Mouse (Mus musculus): ENCODE measurements around the gene Klf14. TPM values are rescaled to one million over a fixed set of nuclear protein-coding genes. Genes with fewer than 3 reads are reported as not detected.
A peak's percentile ranks its signal among the peaks of the same experiment; 100 is the strongest.

The Klf14 gene
- polyA plus RNA-seq, 1 experiment from 2014 or later, result 1.3 TPM

DNA sequence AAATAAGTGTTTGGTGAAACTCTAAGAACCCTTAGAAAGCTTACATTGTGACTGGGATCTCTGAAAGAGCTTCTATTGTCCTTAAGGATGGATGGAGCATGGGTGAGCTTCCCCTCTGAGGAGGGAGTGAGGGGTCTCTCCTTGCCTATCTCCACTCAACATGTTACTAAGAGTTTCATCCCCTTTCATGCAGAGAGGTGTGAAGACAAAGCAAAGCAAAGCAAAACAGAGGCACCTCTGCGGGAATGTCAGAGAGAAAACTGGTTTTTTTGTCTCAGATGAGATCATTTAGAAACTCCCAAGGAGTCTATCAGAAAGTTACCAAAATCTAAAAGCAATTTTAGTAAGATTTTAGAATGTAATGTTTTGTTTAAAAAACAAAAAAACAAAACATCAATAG is 13.2 kb upstream of the Klf14 start:
- ATAC-seq (ENCODE audit: insufficient read depth) (no peak), DNase-seq (no peak)
- H3K4me3 ChIP-seq (ENCODE audit: low read depth, low read length), result no peak overlapping the region
- 65% methylated on average over 1 of the region's 1 CpGs for WGBS
- H3K4me2 ChIP-seq, result no peak overlapping the region
- H3K9me3 ChIP-seq (ENCODE audit: low read depth, low read length), result no peaks in the 10 kb centered on the region
- no peaks in the 10 kb centered on the region for H3K27me3 ChIP-seq (ENCODE audit: insufficient read depth, low read length)
- no peaks in the 10 kb centered on the region for H3K4me1 ChIP-seq (ENCODE audit: insufficient read depth)
- H3K9ac ChIP-seq, result no peak overlapping the region
- H3K36me3 ChIP-seq (ENCODE audit: insufficient read depth), result no peaks in the 10 kb centered on the region
- H3K27ac ChIP-seq (ENCODE audit: low read depth), result no peak overlapping the region
- no peak for TF ChIP-seq CTCF (IDR thresholded peaks at IDR 0.05; ENCODE audit: low read depth)

DNA sequence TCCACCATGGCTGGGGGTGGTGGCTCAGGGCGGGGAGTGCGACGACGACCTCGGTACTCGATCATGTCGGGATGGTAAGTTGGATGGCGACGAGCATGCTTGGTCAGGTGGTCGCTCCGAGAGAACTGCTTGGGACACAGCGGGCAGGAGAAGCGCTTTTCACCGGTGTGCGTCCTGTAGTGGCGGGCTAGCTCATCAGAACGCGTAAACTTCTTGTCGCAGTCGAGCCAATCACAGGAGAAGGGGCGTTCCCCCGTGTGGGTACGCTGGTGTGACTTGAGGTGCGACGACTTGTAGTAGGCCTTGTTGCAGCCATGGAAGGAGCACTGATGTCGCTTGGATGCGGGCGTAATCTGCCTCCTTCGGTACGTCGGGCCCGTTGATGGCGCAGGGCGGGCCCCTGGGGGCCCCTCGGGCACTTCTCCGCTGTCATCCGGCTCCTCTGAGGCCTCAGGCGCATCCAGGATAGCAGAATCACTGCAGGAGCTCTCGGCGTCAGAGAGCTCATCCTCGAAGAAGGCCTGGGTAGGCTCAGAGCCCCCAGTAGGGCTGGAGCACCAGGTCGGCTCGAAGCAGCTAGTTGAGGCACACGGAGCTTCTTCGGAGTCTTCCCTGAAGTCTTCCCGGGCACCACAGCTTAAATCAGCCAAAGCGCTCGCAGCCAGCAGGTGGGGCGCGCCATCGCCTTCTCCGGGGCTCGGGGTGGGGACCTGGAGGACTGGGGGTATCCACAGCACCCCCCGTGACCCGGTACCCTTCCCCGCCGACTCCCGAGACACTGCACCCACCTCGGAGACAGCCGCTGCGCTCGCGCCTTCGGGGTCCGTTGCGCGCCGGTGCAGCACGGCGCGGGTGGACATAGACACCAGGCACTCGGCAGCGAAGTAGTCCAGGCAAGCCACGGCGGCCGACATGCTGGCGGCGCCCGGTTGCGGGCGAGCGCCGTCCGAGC is 818 bp downstream of the Klf14 start:
- Histone ChIP-seq H3K4me1 (ENCODE audit: insufficient read depth) (no peaks in the 10 kb centered on the region), H3K9ac (peak overlapping the region; percentile 36; the same call in 1 of the 2 replicates), H3K27ac (ENCODE audit: low read depth) (no peak overlapping the region), H3K9me3 (ENCODE audit: low read depth, low read length) (peaks cover 31% of the 10 kb centered on the region), H3K27me3 (ENCODE audit: insufficient read depth, low read length) (peaks cover 47% of the 10 kb centered on the region), H3K4me3 (ENCODE audit: low read depth, low read length) (peak overlapping the region; percentile 55), H3K4me2 (peak overlapping the region; percentile 79), H3K36me3 (ENCODE audit: insufficient read depth) (no peaks in the 10 kb centered on the region)
- ATAC-seq (ENCODE audit: insufficient read depth), result 0 out of 2 replicates have a peak, but pooled peaks have one; percentile 21
- WGBS, result 5% methylated on average over 84 of the region's 84 CpGs
- DNase-seq, result peak; percentile 76
- no peak for TF ChIP-seq CTCF (IDR thresholded peaks at IDR 0.05; ENCODE audit: low read depth)

DNA sequence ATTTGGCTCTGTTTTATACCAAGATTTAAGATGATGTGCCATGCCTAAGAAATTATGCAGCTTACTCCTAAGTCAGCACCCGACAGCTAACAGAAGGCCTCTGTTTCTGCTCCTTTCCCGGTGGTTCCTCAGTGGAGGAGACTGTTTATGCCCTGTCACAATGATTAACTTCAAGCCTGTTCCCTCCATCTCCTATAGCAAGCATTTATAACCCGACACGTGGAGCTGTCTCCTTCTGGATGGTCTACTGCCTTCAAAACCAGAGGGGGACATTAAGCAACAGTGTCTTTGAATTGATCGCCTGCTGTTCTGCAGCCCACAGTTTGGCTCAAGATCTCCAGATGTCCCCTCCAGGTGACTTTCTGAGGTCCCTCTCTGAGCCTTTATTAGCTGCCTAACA is 19.6 kb downstream of the Klf14 start:
- H3K27me3 ChIP-seq (ENCODE audit: insufficient read depth, low read length), result no peaks in the 10 kb centered on the region
- 44% methylated on average over 5 of the region's 5 CpGs for WGBS
- H3K4me2 ChIP-seq, result no peak overlapping the region
- H3K4me3 ChIP-seq (ENCODE audit: low read depth, low read length), result no peak overlapping the region
- no peak overlapping the region for H3K9ac ChIP-seq
- H3K36me3 ChIP-seq (ENCODE audit: insufficient read depth), result no peaks in the 10 kb centered on the region
- no peak overlapping the region for H3K27ac ChIP-seq (ENCODE audit: low read depth)
- no peaks in the 10 kb centered on the region for H3K9me3 ChIP-seq (ENCODE audit: low read depth, low read length)
- ATAC-seq (ENCODE audit: insufficient read depth) (no peak), DNase-seq (no peak)
- TF ChIP-seq CTCF (IDR thresholded peaks at IDR 0.05; ENCODE audit: low read depth), result no peak
- no peaks in the 10 kb centered on the region for H3K4me1 ChIP-seq (ENCODE audit: insufficient read depth)

DNA sequence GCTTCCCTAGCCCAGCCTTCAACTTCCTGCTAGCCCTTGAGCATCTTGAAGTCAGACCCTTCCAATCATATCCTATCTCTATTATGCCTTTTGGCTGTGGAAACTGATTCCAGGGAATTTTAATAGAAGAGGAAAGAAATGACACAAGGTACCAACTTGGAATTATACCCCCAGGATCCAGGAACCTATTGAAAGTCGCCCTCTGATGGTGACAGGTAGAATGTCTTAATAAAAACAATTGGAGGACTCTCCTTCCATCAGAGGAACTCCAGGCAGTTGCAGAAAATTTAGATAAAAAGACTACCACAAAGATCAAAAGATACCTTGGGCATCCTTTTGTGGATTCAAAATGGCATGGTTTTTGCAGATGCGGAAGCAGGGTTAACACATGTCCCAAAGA is 36.1 kb downstream of the Klf14 start:
- peak; percentile 46 for DNase-seq
- no peaks in the 10 kb centered on the region for H3K36me3 ChIP-seq (ENCODE audit: insufficient read depth)
- H3K9me3 ChIP-seq (ENCODE audit: low read depth, low read length), result no peaks in the 10 kb centered on the region
- H3K27ac ChIP-seq (ENCODE audit: low read depth), result no peak overlapping the region
- TF ChIP-seq CTCF (IDR thresholded peaks at IDR 0.05; ENCODE audit: low read depth), result peak; percentile 41
- H3K4me3 ChIP-seq (ENCODE audit: low read depth, low read length), result no peak overlapping the region
- H3K9ac ChIP-seq, result no peak overlapping the region
- no peaks in the 10 kb centered on the region for H3K4me1 ChIP-seq (ENCODE audit: insufficient read depth)
- H3K4me2 ChIP-seq, result no peak overlapping the region
- H3K27me3 ChIP-seq (ENCODE audit: insufficient read depth, low read length), result no peaks in the 10 kb centered on the region
- 43% methylated on average over 2 of the region's 2 CpGs for WGBS
- ATAC-seq (ENCODE audit: insufficient read depth), result no peak

DNA sequence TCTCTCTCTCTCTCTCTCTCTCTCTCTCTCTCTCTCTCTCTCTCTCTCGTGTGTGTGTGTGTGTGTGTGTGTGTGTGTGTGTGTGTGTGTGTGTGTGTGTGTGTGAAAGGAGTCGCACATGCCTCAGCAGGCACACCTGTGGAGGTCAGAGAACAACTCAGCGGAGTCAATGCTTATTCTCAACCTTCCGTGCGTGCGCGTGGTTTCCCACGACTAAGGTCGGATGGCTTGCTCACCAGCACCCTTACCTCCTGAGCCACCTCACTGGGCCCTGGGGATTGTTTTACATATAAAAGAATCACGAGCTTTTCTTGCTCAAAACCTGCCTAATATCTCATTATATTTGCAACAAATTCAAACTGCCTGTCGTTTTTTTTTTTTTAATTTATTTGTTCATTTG is 37.1 kb downstream of the Klf14 start:
- H3K4me1 ChIP-seq (ENCODE audit: insufficient read depth), result no peaks in the 10 kb centered on the region
- 49% methylated on average over 11 of the region's 11 CpGs for WGBS
- H3K27me3 ChIP-seq (ENCODE audit: insufficient read depth, low read length), result no peaks in the 10 kb centered on the region
- DNase-seq, result no peak
- no peaks in the 10 kb centered on the region for H3K9me3 ChIP-seq (ENCODE audit: low read depth, low read length)
- no peak for TF ChIP-seq CTCF (IDR thresholded peaks at IDR 0.05; ENCODE audit: low read depth)
- H3K4me2 ChIP-seq, result peak overlapping the region; percentile 50
- ATAC-seq (ENCODE audit: insufficient read depth), result no peak
- H3K4me3 ChIP-seq (ENCODE audit: low read depth, low read length), result no peak overlapping the region
- no peak overlapping the region for H3K9ac ChIP-seq
- H3K36me3 ChIP-seq (ENCODE audit: insufficient read depth), result no peaks in the 10 kb centered on the region
- H3K27ac ChIP-seq (ENCODE audit: low read depth), result no peak overlapping the region

DNA sequence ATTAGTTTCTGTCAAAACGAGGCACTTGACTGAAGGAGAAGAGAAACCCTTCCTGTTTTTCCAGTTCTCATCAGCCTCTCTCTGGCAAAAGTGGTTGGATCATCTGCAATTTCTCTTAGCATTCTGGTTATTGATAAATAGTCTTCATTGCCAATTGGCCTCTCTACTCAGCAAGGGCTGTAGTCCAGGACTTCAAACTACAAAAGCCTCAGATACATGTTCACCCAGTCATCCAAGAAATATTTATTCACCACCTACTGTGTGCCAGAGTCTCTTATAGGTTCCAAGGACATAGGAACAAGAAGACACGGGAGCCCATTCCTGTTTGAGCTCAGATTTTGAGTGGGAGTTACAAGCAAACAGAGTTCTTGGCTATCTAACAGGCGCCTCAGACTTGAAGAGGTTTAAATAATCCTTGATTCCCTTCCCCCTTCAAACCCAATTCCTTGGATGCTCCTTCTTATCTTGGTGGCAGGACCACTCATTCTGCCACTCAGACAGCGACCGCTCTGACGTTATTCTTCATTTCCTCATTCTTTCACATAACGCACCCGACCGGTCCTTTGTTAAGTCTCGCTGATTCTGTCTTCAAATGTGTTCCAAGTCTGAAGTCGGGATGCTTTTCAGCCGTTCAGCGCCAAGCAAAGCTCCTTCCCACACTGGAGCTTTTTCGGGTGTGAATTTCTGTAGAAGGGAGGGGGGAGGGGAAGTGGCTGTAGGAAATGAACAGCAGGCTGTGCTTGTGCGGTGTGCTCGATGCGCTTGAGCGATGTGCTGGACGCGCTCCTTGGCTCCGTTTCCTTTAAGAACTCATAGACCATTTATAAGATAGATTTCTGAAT is 37.8 kb downstream of the Klf14 start:
- H3K4me3 ChIP-seq (ENCODE audit: low read depth, low read length), result peak overlapping the region; percentile 3; the same call in 1 of the 2 replicates
- no peak overlapping the region for H3K27ac ChIP-seq (ENCODE audit: low read depth)
- H3K4me2 ChIP-seq, result peak overlapping the region; percentile 50
- H3K9ac ChIP-seq, result peak overlapping the region; percentile 0; the same call in 1 of the 2 replicates
- H3K4me1 ChIP-seq (ENCODE audit: insufficient read depth), result no peaks in the 10 kb centered on the region
- no peak for TF ChIP-seq CTCF (IDR thresholded peaks at IDR 0.05; ENCODE audit: low read depth)
- no peaks in the 10 kb centered on the region for H3K27me3 ChIP-seq (ENCODE audit: insufficient read depth, low read length)
- H3K36me3 ChIP-seq (ENCODE audit: insufficient read depth), result no peaks in the 10 kb centered on the region
- DNase-seq, result peak; percentile 58
- WGBS, result 27% methylated on average over 21 of the region's 21 CpGs
- H3K9me3 ChIP-seq (ENCODE audit: low read depth, low read length), result no peaks in the 10 kb centered on the region
- no peak for ATAC-seq (ENCODE audit: insufficient read depth)

DNA sequence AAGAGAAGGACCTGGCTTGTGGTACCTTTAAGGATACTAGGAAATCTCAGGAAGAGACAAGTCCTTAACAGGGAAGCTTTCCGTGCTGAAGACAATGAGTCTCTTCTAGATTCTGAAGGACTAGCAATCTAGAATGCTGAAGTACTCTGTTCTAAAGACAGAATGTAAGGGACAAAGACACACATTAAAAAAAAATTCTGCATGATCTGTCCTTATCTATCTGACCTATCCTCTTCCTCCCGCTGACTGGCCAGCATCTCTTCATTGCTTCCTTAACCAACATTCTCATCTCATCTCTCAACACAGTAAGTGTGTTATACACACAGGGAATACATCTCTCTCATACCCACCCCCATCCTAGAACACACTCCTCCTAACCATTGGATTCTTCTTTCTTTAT is 43.4 kb downstream of the Klf14 start, which contains the start of gene Tsga13:
TSS of gene Tsga13 (minus strand) at position 101 of the 400 bp plus-strand sequence.
- DNase-seq, result no peak
- no peaks in the 10 kb centered on the region for H3K27me3 ChIP-seq (ENCODE audit: insufficient read depth, low read length)
- no peak within 1 kb of the TSS for H3K27ac ChIP-seq (ENCODE audit: low read depth)
- no peaks in the 10 kb centered on the region for H3K36me3 ChIP-seq (ENCODE audit: insufficient read depth)
- H3K4me2 ChIP-seq, result no peak within 1 kb of the TSS
- H3K4me3 ChIP-seq (ENCODE audit: low read depth, low read length), result no peak within 1 kb of the TSS
- WGBS, result 79% methylated on average over 2 of the region's 2 CpGs
- no peaks in the 10 kb centered on the region for H3K4me1 ChIP-seq (ENCODE audit: insufficient read depth)
- no peaks in the 10 kb centered on the region for H3K9me3 ChIP-seq (ENCODE audit: low read depth, low read length)
- H3K9ac ChIP-seq, result no peak within 1 kb of the TSS
- TF ChIP-seq CTCF (IDR thresholded peaks at IDR 0.05; ENCODE audit: low read depth), result no peak
- no peak for ATAC-seq (ENCODE audit: insufficient read depth)

Measured in lung, embryonic 14.5 days (tissue).